In genomic region chr8:45507634-45508321, GRCm38 (mm10) we compare ENCODE assay signal across 9 mouse cellular contexts. TPM values are rescaled to one million over a fixed set of nuclear protein-coding genes. Genes with fewer than 3 reads are reported as not detected.
DNase-seq lines count a peak whose midpoint lies in the region; ATAC-seq and TF ChIP-seq lines count a peak whose summit lies in the region.
"Had no signal": no experiment of that assay in that cellular context is flagged by ENCODE, and none has a peak within 500 bp of the region (broad histone marks: within the 10 kb centered on the region; RNA-seq: fewer than 3 reads in every experiment).

Gene Sorbs2, plus strand, starts transcription at chr8:45507788.

- no peak for ATAC-seq in lung, embryonic 15.5 days (ENCODE audit: borderline replicate concordance, extremely low read depth, low FRiP score, low TSS enrichment)
- ATAC-seq in lung, postnatal 0 days = no peak
- no peak for ATAC-seq in heart, embryonic 12.5 days (ENCODE audit: insufficient number of reproducible peaks, low FRiP score)
- peak; percentile 79; the same call in 1 of the 2 replicates for ATAC-seq in neural tube, embryonic 11.5 days (ENCODE audit: insufficient read depth, low FRiP score, low TSS enrichment)
- no peak for ATAC-seq in megakaryocyte-erythroid progenitor cell, adult 5-6 weeks (replicated peaks; ENCODE audit: low FRiP score, low TSS enrichment, poor library complexity, severe bottlenecking)

- no peak within 1 kb of the TSS for H3K27ac ChIP-seq in lung, embryonic 15.5 days
- no peak within 1 kb of the TSS for H3K27ac ChIP-seq in lung, postnatal 0 days (ENCODE audit: low read length)
- no peak within 1 kb of the TSS for H3K27ac ChIP-seq in embryonic fibroblast, embryonic 13.5 days (ENCODE audit: insufficient read depth, low read length)
- H3K27ac ChIP-seq in heart, embryonic 12.5 days (ENCODE audit: poor library complexity, severe bottlenecking) = no peak within 1 kb of the TSS
- H3K27ac ChIP-seq in neural tube, embryonic 11.5 days (ENCODE audit: low read depth, low read length) = peak within 1 kb of the TSS; percentile 57; the same call in 1 of the 2 replicates
- H3K27ac ChIP-seq: liver, embryonic 13.5 days had no signal

- WGBS in lung, embryonic 15.5 days = 25% methylated on average over 16 of the region's 16 CpGs
- WGBS in lung, postnatal 0 days = 25% methylated on average over 16 of the region's 16 CpGs
- WGBS in heart, embryonic 12.5 days = 27% methylated on average over 16 of the region's 16 CpGs
- WGBS in neural tube, embryonic 11.5 days = 15% methylated on average over 16 of the region's 16 CpGs

- no peak within 1 kb of the TSS for H3K4me3 ChIP-seq in lung, embryonic 15.5 days
- no peak within 1 kb of the TSS for H3K4me3 ChIP-seq in lung, postnatal 0 days (ENCODE audit: low read depth, low read length)
- peak within 1 kb of the TSS; percentile 4; the same call in 1 of the 2 replicates for H3K4me3 ChIP-seq in embryonic fibroblast, embryonic 13.5 days (ENCODE audit: insufficient read depth, low read length)
- H3K4me3 ChIP-seq in heart, embryonic 12.5 days = peak within 1 kb of the TSS; percentile 17; the same call in 1 of the 2 replicates
- peak within 1 kb of the TSS; percentile 31 for H3K4me3 ChIP-seq in neural tube, embryonic 11.5 days (ENCODE audit: low read depth, low read length)
- H3K4me3 ChIP-seq: liver, embryonic 13.5 days had no signal

- TF ChIP-seq CTCF in lung, postnatal 0 days (IDR thresholded peaks at IDR 0.05) = no peak
- TF ChIP-seq CTCF in embryonic fibroblast, embryonic 13.5 days (IDR thresholded peaks at IDR 0.05; ENCODE audit: borderline replicate concordance, insufficient read depth, low read length) = no peak

- TF ChIP-seq EP300 in lung, postnatal 0 days (IDR thresholded peaks at IDR 0.05) = no peak

- peaks cover 3% of the 10 kb centered on the region; the same call in 1 of the 2 replicates for H3K4me1 ChIP-seq in lung, embryonic 15.5 days
- no peaks in the 10 kb centered on the region for H3K4me1 ChIP-seq in lung, postnatal 0 days (ENCODE audit: insufficient read depth, low read depth, low read length)
- no peaks in the 10 kb centered on the region for H3K4me1 ChIP-seq in embryonic fibroblast, embryonic 13.5 days (ENCODE audit: control insufficient read depth, insufficient read depth, low read length)
- H3K4me1 ChIP-seq in heart, embryonic 12.5 days (replicated peaks) = peaks cover 8% of the 10 kb centered on the region; the same call in 1 of the 2 replicates
- no peaks in the 10 kb centered on the region for H3K4me1 ChIP-seq in neural tube, embryonic 11.5 days (ENCODE audit: control insufficient read depth, insufficient read depth, low read length)
- H3K4me1 ChIP-seq: liver, embryonic 13.5 days had no signal

- H3K27me3 ChIP-seq in lung, embryonic 15.5 days = 0 out of 2 replicates have a peak, but pooled peaks cover 3% of the 10 kb centered on the region
- no peaks in the 10 kb centered on the region for H3K27me3 ChIP-seq in lung, postnatal 0 days (replicated peaks; ENCODE audit: insufficient read depth, low read length)
- no peaks in the 10 kb centered on the region for H3K27me3 ChIP-seq in heart, embryonic 12.5 days (replicated peaks)
- no peaks in the 10 kb centered on the region for H3K27me3 ChIP-seq in neural tube, embryonic 11.5 days (ENCODE audit: control insufficient read depth, insufficient read depth, low read length)
- H3K27me3 ChIP-seq: liver, embryonic 13.5 days had no signal

- no peaks in the 10 kb centered on the region for H3K36me3 ChIP-seq in lung, embryonic 15.5 days
- H3K36me3 ChIP-seq in lung, postnatal 0 days (ENCODE audit: insufficient read depth, low read length) = no peaks in the 10 kb centered on the region
- no peaks in the 10 kb centered on the region for H3K36me3 ChIP-seq in heart, embryonic 12.5 days
- H3K36me3 ChIP-seq in neural tube, embryonic 11.5 days (ENCODE audit: control insufficient read depth, insufficient read depth, low read length) = no peaks in the 10 kb centered on the region
- H3K36me3 ChIP-seq: liver, embryonic 13.5 days had no signal

- H3K9ac ChIP-seq in lung, embryonic 15.5 days = no peak within 1 kb of the TSS
- H3K9ac ChIP-seq in lung, postnatal 0 days (replicated peaks; ENCODE audit: low read depth) = no peak within 1 kb of the TSS
- H3K9ac ChIP-seq in heart, embryonic 12.5 days = no peak within 1 kb of the TSS; the same call in 1 of the 2 replicates
- H3K9ac ChIP-seq in neural tube, embryonic 11.5 days (ENCODE audit: low read length) = peak within 1 kb of the TSS; percentile 65
- H3K9ac ChIP-seq: liver, embryonic 13.5 days had no signal

- H3K4me2 ChIP-seq in lung, embryonic 15.5 days = 0 out of 2 replicates have a peak within 1 kb of the TSS, but pooled peaks have one; percentile 11
- no peak within 1 kb of the TSS for H3K4me2 ChIP-seq in lung, postnatal 0 days (replicated peaks; ENCODE audit: low read depth, low read length)
- peak within 1 kb of the TSS; percentile 60 for H3K4me2 ChIP-seq in heart, embryonic 12.5 days
- peak within 1 kb of the TSS; percentile 26 for H3K4me2 ChIP-seq in neural tube, embryonic 11.5 days (ENCODE audit: low read depth)
- H3K4me2 ChIP-seq: liver, embryonic 13.5 days had no signal

- no peaks in the 10 kb centered on the region for H3K9me3 ChIP-seq in lung, embryonic 15.5 days
- no peaks in the 10 kb centered on the region for H3K9me3 ChIP-seq in lung, postnatal 0 days (ENCODE audit: low read length)
- H3K9me3 ChIP-seq in heart, embryonic 12.5 days (replicated peaks) = no peaks in the 10 kb centered on the region
- no peaks in the 10 kb centered on the region for H3K9me3 ChIP-seq in neural tube, embryonic 11.5 days (ENCODE audit: control insufficient read depth, low read length)
- H3K9me3 ChIP-seq: liver, embryonic 13.5 days had no signal

- DNase-seq in lung, postnatal 0 days (ENCODE audit: low spot score) = no peak
- peak; percentile 34 to 40 for DNase-seq in layer of hippocampus, postnatal 14 days (ENCODE audit: low spot score in 2 of 2)
- DNase-seq in neural tube, embryonic 11.5 days (ENCODE audit: low spot score) = peak; percentile 44
- no peak for DNase-seq in thymus, postnatal 14 days
- DNase-seq: liver, embryonic 13.5 days had no signal

- no peak for TF ChIP-seq POLR2A in embryonic fibroblast, embryonic 13.5 days (IDR thresholded peaks at IDR 0.05; ENCODE audit: low read depth, low read length)

RNA-seq across cellular contexts. Expression of gene Sorbs2, which starts in this region (rescaled TPM):
- 20.3 and 24.8 TPM in 2 replicates for polyA plus RNA-seq in lung, embryonic 15.5 days (2015; fragmentation: Nextera tagmentation; extraction: Ambion mirVana)
- polyA plus RNA-seq in lung, postnatal 0 days (2015; fragmentation: Nextera tagmentation; extraction: Ambion mirVana) = 5.8 and 7.0 TPM in 2 replicates
- 18.0 and 28.5 TPM in 2 replicates for polyA plus RNA-seq in embryonic fibroblast, embryonic 13.5 days (2011; ENCODE audit: insufficient read length, low read depth, missing spikeins)
- polyA plus RNA-seq in heart, embryonic 12.5 days (2016; fragmentation: Nextera tagmentation; extraction: Ambion mirVana) = 458 and 494 TPM in 2 replicates
- total RNA-seq in layer of hippocampus, postnatal 14 days (2021) = 100 to 1,000 TPM; 158 to 166 TPM
- polyA plus RNA-seq in neural tube, embryonic 11.5 days (2014; fragmentation: Nextera tagmentation; extraction: Ambion mirVana) = 40.9 and 45.2 TPM in 2 replicates
- 0.66 TPM in 1 of 2 replicates, not detected in the other for total RNA-seq in megakaryocyte-erythroid progenitor cell, adult 5-6 weeks (2014; fragmentation: Nextera tagmentation)
- total RNA-seq in megakaryocyte-erythroid progenitor cell, adult 5-6 weeks (2017) = not detected in 2 replicates

Comparison
In these comparisons a context has a peak if more than half of its experiments do, and no peak if none do; other contexts are left out.
1. RNA of gene Sorbs2 (total RNA-seq): 158 to 166 TPM in layer of hippocampus, postnatal 14 days; 0.66 TPM in megakaryocyte-erythroid progenitor cell, adult 5-6 weeks; every median in the first group is over 10 times any median in the second.
2. H3K4me3 ChIP-seq: peak in embryonic fibroblast, embryonic 13.5 days (single experiment), heart, embryonic 12.5 days (single experiment) and neural tube, embryonic 11.5 days (single experiment); none in lung, embryonic 15.5 days (single experiment) and lung, postnatal 0 days (single experiment).
3. DNase-seq: peak in layer of hippocampus, postnatal 14 days (2 of 2) and neural tube, embryonic 11.5 days (single experiment); none in lung, postnatal 0 days (single experiment) and thymus, postnatal 14 days (single experiment).